Mouse (Mus musculus): ENCODE data around the gene Tmem109.

- TF ChIP-seq CTCF (IDR thresholded peaks at IDR 0.05; ENCODE audit: extremely low read depth, insufficient read depth, low read length) (no peak), POLR2A (IDR thresholded peaks at IDR 0.05; ENCODE audit: extremely low read depth, insufficient read depth, low read length) (no peak)
These were observed 36.7 kb upstream of the Tmem109 start for GRCm38 (mm10) chr19:10918321-10918991.
